Mouse (Mus musculus) liver, adult 2 months (tissue): ENCODE results near the gene Isca2. TPM values are rescaled to one million over a fixed set of nuclear protein-coding genes. Genes with fewer than 3 reads are reported as not detected.

ENCODE experiments used
- DNase-seq: peaks from one replicate; pipeline ENCODE4 v3.0.0-alpha.2; 2011; ENCODE audit warnings: low read depth, low spot score; ENCODE audit errors: extremely low read depth
- H3K27ac ChIP-seq: fragments of 200-500 bp; replicated peaks from 2 replicates; pipeline ENCODE4 v1.5.1; 2012; ENCODE audit warnings: low read depth, mild to moderate bottlenecking, control low read depth, inconsistent platforms, low read length; ENCODE audit not compliant: insufficient read depth
- H3K27me3 ChIP-seq: fragments of 200-500 bp; 2 replicates; pipeline ENCODE4 v1.6.1; 2012; ENCODE audit warnings: mild to moderate bottlenecking, moderate library complexity, low read length, inconsistent platforms; ENCODE audit not compliant: control insufficient read depth, insufficient read depth
- H3K36me3 ChIP-seq: fragments of 200-500 bp; 2 replicates; pipeline ENCODE4 v1.6.1; 2012; ENCODE audit warnings: low read length, inconsistent platforms; ENCODE audit not compliant: control insufficient read depth, insufficient read depth
- H3K4me1 ChIP-seq: fragments of 200-500 bp; 2 replicates; pipeline ENCODE4 v1.6.1; 2011; ENCODE audit warnings: low read length; ENCODE audit not compliant: control insufficient read depth, insufficient read depth
- H3K4me3 ChIP-seq: fragments of 200-500 bp; 2 replicates; pipeline ENCODE4 v1.5.1; 2011; ENCODE audit warnings: low read depth, mild to moderate bottlenecking, control low read depth, low read length, moderate library complexity; ENCODE audit not compliant: insufficient read depth
- H3K79me2 ChIP-seq: fragments of 200-500 bp; 2 replicates; pipeline ENCODE4 v1.6.1; 2012; ENCODE audit warnings: inconsistent platforms, mild to moderate bottlenecking, low read length, moderate library complexity; ENCODE audit not compliant: control insufficient read depth, insufficient read depth
- H3K9ac ChIP-seq: fragments of 200-500 bp; 2 replicates; pipeline ENCODE4 v1.6.1; 2012; ENCODE audit warnings: low read depth, mild to moderate bottlenecking, control low read depth, inconsistent platforms, low read length
- CTCF ChIP-seq: fragments of 200-500 bp; IDR thresholded peaks from 2 replicates; pipeline ENCODE4 v1.5.1; 2011; ENCODE audit warnings: low read depth, low read length, control low read depth
- POLR2A ChIP-seq: fragments of 200-500 bp; IDR thresholded peaks from 2 replicates; pipeline ENCODE4 v1.6.1; 2011; ENCODE audit warnings: low read length, control low read depth; ENCODE audit not compliant: insufficient read depth; ENCODE audit errors: extremely low read depth
- WGBS: fragments of 180-500 bp; shearing (Covaris S2); methylation state at CpG from one replicate; pipeline ENCODE4 v1.1.7; 2018; 5-methylcytosine and 5-hydroxymethylcytosine counted together
- polyA plus RNA-seq: library from polyadenylated mRNA; depleted of rRNA; stranded (reverse); fragments of >200 nt; gene quantifications from 2 replicates; pipeline ENCODE4 v1.2.3, GENCODE M21; 2012; rRNA removed
- total RNA-seq: library from RNA; depleted of rRNA; stranded (reverse); fragments of >200 nt; gene quantifications from 2 replicates; pipeline ENCODE4 v1.2.3, GENCODE M21; 2014; rRNA removed

Isca2 gene
- total and polyA plus RNA-seq, 2 experiments, result 41.4 to 54.3 TPM

- Histone ChIP-seq H3K4me1 (no peaks in the 10 kb centered on the region), H3K27ac (no peak overlapping the region), H3K36me3 (no peaks in the 10 kb centered on the region), H3K27me3 (no peaks in the 10 kb centered on the region), H3K79me2 (no peaks in the 10 kb centered on the region), H3K4me3 (no peak overlapping the region), H3K9ac (no peak overlapping the region)
- DNase-seq, result no peak
- WGBS, result 89% methylated on average over 13 of the region's 13 CpGs
- TF ChIP-seq POLR2A (no peak), CTCF (no peak)
Observed at GRCm38 (mm10) chr12:84819236-84820168, 46.5 kb downstream of the Isca2 start.

- TF ChIP-seq CTCF (no peak), POLR2A (no peak)
- Histone ChIP-seq H3K79me2 (no peaks in the 10 kb centered on the region), H3K4me1 (no peaks in the 10 kb centered on the region), H3K27me3 (no peaks in the 10 kb centered on the region), H3K9ac (no peak overlapping the region), H3K27ac (no peak overlapping the region), H3K4me3 (no peak overlapping the region), H3K36me3 (no peaks in the 10 kb centered on the region)
- WGBS, result 76% methylated on average over 7 of the region's 7 CpGs
- no peak for DNase-seq
Observed at GRCm38 (mm10) chr12:84823601-84824000, 50.5 kb downstream of the Isca2 start.

DNA sequence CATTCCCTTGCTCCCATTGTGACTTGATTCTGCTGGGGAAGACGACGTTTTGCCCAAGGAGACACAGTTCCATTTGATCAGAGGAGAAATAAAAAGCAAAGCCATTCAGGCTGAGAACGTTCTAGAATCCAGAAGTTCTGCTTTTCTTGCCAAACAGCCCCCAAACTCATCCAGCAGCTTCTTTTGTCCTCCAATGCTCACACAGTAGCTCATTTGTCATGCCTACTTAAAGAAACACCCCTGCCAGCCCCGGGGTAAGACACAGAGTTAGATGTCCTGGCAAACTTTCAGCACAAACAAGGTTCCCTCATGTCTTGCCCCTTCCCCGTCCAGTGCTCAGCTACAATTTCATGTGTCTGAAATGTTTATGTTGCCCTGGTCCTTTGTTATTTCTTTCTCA, 51.2 kb downstream of the Isca2 start:
- Histone ChIP-seq H3K27me3 (no peaks in the 10 kb centered on the region), H3K79me2 (no peaks in the 10 kb centered on the region), H3K4me1 (no peaks in the 10 kb centered on the region), H3K36me3 (no peaks in the 10 kb centered on the region), H3K4me3 (no peak overlapping the region), H3K9ac (no peak overlapping the region), H3K27ac (no peak overlapping the region)
- DNase-seq, result no peak
- no peak for TF ChIP-seq POLR2A
- no peak for TF ChIP-seq CTCF
- 79% methylated on average over 5 of the region's 5 CpGs for WGBS

Other genes with a start within 250 kb of the Isca2 start
- gene Vsx2, start 203.5 kb upstream of the Isca2 start, total RNA-seq, result not detected in 2 replicates
- gene Vsx2, start 203.5 kb upstream of the Isca2 start, polyA plus RNA-seq, result not detected in 2 replicates
- 5.8 and 6.5 TPM in 2 replicates for gene Abcd4, start 155.8 kb upstream of the Isca2 start, total RNA-seq
- 12.5 and 14.2 TPM in 2 replicates for gene Abcd4, start 155.8 kb upstream of the Isca2 start, polyA plus RNA-seq
- not detected in 2 replicates for gene Vrtn, start 132.2 kb upstream of the Isca2 start, total RNA-seq
- gene Vrtn, start 132.2 kb upstream of the Isca2 start, polyA plus RNA-seq, result not detected in 2 replicates
- not detected in 2 replicates for gene Syndig1l, start 74.4 kb upstream of the Isca2 start, total RNA-seq
- gene Syndig1l, start 74.4 kb upstream of the Isca2 start, polyA plus RNA-seq, result not detected in 2 replicates
- 40.2 and 53.6 TPM in 2 replicates for gene Npc2, start 99 bp upstream of the Isca2 start, total RNA-seq
- 83.2 and 85.8 TPM in 2 replicates for gene Npc2, start 99 bp upstream of the Isca2 start, polyA plus RNA-seq
- 0.65 and 1.0 TPM in 2 replicates for gene Ltbp2, start 103.3 kb downstream of the Isca2 start, total RNA-seq
- 0.77 and 1.7 TPM in 2 replicates for gene Ltbp2, start 103.3 kb downstream of the Isca2 start, polyA plus RNA-seq
- gene Fcf1, start 197.6 kb downstream of the Isca2 start, total RNA-seq, result 47.5 and 59.7 TPM in 2 replicates
- 21.7 and 23.2 TPM in 2 replicates for gene Fcf1, start 197.6 kb downstream of the Isca2 start, polyA plus RNA-seq
- gene Arel1, start 197.6 kb downstream of the Isca2 start, total RNA-seq, result 22.2 and 22.4 TPM in 2 replicates
- 17.6 and 21.0 TPM in 2 replicates for gene Arel1, start 197.6 kb downstream of the Isca2 start, polyA plus RNA-seq
- gene Ylpm1, start 223.1 kb downstream of the Isca2 start, total RNA-seq, result 16.9 TPM in 2 replicates
- gene Ylpm1, start 223.1 kb downstream of the Isca2 start, polyA plus RNA-seq, result 4.7 and 5.2 TPM in 2 replicates